Mouse (Mus musculus): Measurements from ENCODE around the gene Tmem25. TPM values are rescaled to one million over a fixed set of nuclear protein-coding genes. Genes with fewer than 3 reads are reported as not detected.
"Not testable (repeated sequence)": the region's sequence is repeated elsewhere in the genome, so short reads cannot be mapped to it uniquely, and the experiment has no call there.

Tmem25 gene
- polyA plus RNA-seq, 3 experiments from 2014 or later: 0.13 to 0.65 (median 0.46) TPM

DNA sequence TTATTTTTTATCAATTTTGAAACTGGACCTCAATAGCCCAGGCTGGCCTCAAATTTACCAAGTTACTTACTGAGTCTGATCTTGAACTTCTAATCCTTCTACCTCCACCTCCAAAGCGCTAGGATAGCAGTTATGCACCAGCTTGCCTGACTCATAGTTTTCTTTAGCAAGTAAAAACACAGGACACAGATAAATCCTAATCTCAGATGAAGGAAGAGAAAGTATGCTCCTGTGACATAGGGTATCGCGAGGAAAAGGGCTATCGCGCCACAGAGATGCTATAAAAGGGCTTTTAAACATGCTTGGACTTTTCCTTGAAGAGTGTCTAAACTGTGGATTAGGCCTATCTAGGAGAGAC lies 26.7 kb downstream of the Tmem25 start:
- ATAC-seq: peak; percentile 7

DNA sequence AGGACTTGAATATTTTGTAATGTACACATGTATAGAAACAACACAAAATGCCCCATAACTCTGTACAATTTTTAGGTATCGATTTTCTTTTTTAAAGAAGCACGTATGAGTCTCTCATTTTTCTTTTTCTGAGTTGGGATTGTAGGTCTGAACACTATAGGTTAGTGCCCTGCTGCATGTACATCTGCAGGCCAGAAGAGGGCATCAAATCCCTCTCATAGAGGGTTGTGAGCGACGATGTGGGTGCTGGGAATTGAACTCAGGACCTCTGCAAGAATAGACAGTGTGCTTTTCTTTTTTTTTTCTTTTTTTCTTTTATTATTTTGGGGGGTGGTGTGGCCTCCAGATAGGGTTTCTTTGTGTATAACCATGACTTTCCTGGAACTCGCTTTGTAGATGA lies 27.7 kb downstream of the Tmem25 start:
- ATAC-seq: no peak

DNA sequence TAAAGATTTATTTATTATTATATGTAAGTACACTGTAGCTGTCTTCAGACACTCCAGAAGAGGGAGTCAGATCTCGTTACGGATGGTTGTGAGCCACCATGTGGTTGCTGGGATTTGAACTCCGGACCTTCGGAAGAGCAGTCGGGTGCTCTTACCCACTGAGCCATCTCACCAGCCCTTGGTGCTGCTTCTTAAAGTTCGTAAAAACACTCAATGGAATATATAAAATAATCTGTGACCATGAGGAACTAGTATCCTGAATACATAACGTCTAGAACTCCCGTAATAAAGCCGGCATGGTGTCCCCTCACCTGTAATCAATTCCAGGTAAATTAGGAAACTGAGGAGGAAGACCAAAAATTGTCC lies 31.1 kb downstream of the Tmem25 start:
- not testable (repeated sequence) for ATAC-seq

DNA sequence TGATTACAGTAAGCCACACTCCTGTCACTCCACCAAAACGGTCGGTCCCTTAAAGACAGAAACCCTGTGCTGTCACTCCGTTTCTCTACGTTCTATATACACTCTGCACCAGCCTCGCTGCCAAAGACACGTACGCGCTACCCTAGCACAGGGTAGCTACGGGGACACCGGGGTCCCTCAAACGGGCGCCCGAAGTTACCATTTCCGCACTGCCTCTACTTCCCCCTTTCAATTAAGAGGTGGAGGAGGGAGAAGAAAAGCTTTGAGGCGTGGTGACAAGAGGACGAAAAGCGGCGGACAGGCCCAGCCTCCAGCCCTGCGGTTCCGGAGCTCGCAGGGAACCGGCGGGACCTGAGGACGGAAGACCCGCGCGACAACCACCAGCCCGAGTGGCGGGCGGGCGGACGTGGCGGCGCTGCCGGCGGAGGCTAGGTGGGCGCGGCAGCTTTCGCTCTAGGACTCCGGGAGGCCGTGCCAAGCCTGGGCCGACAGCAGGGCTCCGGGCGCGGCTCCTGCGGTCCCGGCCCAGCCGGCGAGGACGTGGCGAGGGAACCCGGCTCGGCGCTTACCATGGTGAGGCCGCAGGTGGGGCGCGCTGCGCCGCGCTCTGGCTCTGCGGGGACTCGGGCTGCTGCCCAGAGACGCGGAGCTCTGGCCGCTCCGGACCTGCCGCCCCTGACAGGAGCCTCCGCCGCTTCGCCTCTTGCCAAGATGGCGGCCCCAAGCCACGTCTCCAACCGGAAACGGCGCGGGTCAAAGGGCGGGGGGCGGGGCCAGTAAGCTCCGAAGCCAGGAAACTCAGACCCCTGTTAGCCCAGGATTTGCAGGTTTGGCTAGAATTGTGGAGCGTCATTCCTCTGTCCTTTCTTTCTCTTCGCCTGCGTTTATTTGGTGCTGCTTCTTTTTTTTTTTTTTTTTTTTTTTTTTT lies 31.7 kb downstream of the Tmem25 start, which contains the start of the genes Arcn1 and Ift46:
Gene Arcn1, minus strand, starts transcription at position 745 of the 928 bp plus-strand sequence.
Gene Ift46, plus strand, starts transcription at position 808 of the 928 bp plus-strand sequence.
- ATAC-seq: peak; percentile 73

DNA sequence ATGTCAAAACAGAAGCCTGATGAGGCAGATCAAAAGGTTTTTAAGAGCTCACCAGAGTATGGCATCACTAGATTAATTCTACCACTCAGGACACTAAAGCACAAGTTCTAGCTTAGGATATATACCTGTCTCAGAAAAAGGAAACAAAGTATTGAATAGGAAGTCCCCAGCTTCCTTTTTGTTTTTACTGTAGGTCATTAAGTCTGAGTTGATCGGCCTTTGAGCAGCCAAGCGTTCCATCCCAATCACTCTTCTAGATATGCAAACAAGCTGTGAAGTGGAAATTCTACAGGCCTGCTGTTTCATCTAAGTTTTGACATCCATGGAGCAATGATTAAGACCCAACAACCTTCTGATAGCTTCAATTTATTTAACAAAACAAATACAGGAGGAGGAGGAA lies 38.2 kb downstream of the Tmem25 start:
- ATAC-seq: peak; percentile 50

DNA sequence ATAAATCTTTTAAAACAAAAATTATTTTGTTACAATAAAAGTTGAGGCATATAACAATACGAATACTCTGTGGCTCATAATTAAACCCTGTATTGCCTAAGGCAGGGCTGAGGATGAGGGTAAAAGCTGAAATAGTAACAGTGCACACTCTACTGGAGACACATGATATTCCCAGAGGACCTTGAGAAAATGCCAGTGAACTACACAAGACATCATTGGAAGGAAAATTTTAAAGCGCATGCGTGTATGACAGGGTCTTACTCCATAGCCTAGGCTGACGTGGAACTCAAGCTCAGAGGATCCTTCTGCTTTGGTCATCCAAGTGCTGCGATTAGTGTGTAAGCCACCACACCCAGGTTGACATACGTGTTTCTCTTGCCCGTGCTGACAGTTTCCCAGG lies 50.6 kb downstream of the Tmem25 start:
- ATAC-seq: no peak

DNA sequence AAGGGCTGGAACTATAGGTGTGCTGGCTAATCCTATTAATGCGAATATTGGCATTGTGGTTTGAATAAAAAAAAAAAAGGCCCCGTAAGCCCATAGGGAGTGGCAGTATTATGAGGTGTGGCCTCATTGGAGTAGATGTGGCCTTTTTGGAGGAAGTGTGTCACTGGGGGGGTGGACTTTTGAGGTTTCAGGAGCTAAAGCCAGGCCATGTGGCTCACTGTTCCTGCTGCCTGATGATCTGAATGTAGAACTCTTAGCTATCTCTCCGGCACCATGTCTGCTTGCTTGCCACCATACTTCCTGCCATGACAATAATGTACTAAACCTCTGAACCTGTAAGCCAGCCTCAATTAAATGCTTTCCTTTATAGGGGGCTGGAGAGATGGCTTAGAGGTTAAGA lies 51.8 kb downstream of the Tmem25 start:
- ATAC-seq: no peak

DNA sequence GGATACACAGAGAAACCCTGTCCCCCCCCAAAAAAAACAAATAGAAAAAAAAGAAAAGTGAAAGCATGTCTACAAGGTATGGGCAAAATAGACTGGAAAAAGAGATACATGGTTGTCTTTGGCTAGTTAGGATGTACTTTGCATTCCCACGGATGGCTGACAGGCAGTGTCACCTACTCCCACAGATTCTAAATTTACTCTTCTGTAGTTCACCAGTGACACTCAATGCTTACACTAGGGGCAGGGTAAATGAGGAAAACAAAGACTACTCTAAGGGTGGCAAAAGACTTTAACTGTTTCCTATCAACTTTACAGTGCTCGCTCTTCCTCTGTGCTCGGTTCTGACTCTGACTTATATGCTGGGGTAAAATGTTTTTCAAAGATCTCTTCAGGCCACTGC lies 52.4 kb downstream of the Tmem25 start:
- ATAC-seq: no peak

DNA sequence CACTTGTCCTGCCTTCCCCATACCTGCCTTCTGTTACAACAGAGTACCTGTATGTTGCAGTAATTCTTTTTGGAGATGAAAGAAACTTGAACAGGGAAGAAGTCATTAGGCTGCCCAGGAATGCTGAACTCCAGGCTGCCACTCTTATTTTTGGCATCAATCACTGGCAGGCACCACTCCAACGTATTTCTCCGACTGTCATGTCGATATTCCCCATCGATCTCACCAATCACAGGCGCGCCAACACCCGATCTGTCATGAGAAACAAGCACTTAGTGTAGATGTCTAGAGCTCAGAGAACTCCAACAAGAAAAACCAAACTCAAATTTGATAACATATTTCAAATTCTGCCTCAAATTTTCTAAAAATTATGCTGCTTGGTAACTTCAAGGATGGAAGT lies 53.7 kb downstream of the Tmem25 start:
- ATAC-seq: no peak

Other genes with a start within 250 kb of the Tmem25 start
- 100 to 1,000 TPM in 2 of 3 experiments, 10 to 100 TPM in 1; 62.4 to 131 (median 115) TPM for gene Cxcr5, start 237.4 kb downstream of the Tmem25 start, polyA plus RNA-seq (2017; shearing (Covaris generic))
- gene Ddx6, start 194.4 kb downstream of the Tmem25 start, polyA plus RNA-seq (2017; shearing (Covaris generic)): 100 to 1,000 TPM in 1 of 3 experiments, 10 to 100 TPM in 2; 57.3 to 129 (median 66.8) TPM
- not detected for gene Treh, start 126.1 kb downstream of the Tmem25 start, polyA plus RNA-seq (2017; shearing (Covaris generic))
- gene Phldb1, start 64.1 kb downstream of the Tmem25 start, polyA plus RNA-seq (2017; shearing (Covaris generic)): under 1 TPM; 0.41 to 0.92 (median 0.58) TPM
- gene Arcn1, start 31.5 kb downstream of the Tmem25 start, polyA plus RNA-seq (2017; shearing (Covaris generic)): 100 to 1,000 TPM in 1 of 3 experiments, 10 to 100 TPM in 2; 64.6 to 101 (median 67.3) TPM
- 10 to 100 TPM; 43.4 to 67.5 (median 47.3) TPM for gene Ift46, start 31.4 kb downstream of the Tmem25 start, polyA plus RNA-seq (2017; shearing (Covaris generic))
- not detected for gene Ttc36, start 3.8 kb upstream of the Tmem25 start, polyA plus RNA-seq (2017; shearing (Covaris generic))
- gene Kmt2a, start 82.0 kb upstream of the Tmem25 start, polyA plus RNA-seq (2017; shearing (Covaris generic)): 10 to 100 TPM; 17.8 to 38.5 (median 32.9) TPM
- 100 to 1,000 TPM; 468 to 593 (median 553) TPM for gene Atp5l, start 121.4 kb upstream of the Tmem25 start, polyA plus RNA-seq (2017; shearing (Covaris generic))
- 10 to 100 TPM; 25.5 to 40.2 (median 34.4) TPM for gene Ube4a, start 166.3 kb upstream of the Tmem25 start, polyA plus RNA-seq (2017; shearing (Covaris generic))
- 1,000 to 10,000 TPM; 1,536 to 1,970 (median 1,828) TPM for gene Cd3g, start 181.1 kb upstream of the Tmem25 start, polyA plus RNA-seq (2017; shearing (Covaris generic))
- gene Cd3d, start 182.5 kb upstream of the Tmem25 start, polyA plus RNA-seq (2017; shearing (Covaris generic)): 1,000 to 10,000 TPM in 1 of 3 experiments, 100 to 1,000 TPM in 2; 684 to 1,006 (median 966) TPM
- gene Cd3e, start 210.3 kb upstream of the Tmem25 start, polyA plus RNA-seq (2017; shearing (Covaris generic)): 1,000 to 10,000 TPM in 2 of 3 experiments, 100 to 1,000 TPM in 1; 995 to 1,814 (median 1,394) TPM
- not detected for gene Mpzl2, start 240.5 kb upstream of the Tmem25 start, polyA plus RNA-seq (2017; shearing (Covaris generic))

Data from inflammation-experienced regulatory T-cells, adult 6 months (primary cell).